Mouse (Mus musculus): Measurements from ENCODE around the gene Rangrf. TPM values are rescaled to one million over a fixed set of nuclear protein-coding genes. Genes with fewer than 3 reads are reported as not detected.
"Not testable (repeated sequence)": the region's sequence is repeated elsewhere in the genome, so short reads cannot be mapped to it uniquely, and the experiment has no call there.

Gene Rangrf
- total RNA-seq, 1 experiment from 2014 or later: 39.4 TPM

DNA sequence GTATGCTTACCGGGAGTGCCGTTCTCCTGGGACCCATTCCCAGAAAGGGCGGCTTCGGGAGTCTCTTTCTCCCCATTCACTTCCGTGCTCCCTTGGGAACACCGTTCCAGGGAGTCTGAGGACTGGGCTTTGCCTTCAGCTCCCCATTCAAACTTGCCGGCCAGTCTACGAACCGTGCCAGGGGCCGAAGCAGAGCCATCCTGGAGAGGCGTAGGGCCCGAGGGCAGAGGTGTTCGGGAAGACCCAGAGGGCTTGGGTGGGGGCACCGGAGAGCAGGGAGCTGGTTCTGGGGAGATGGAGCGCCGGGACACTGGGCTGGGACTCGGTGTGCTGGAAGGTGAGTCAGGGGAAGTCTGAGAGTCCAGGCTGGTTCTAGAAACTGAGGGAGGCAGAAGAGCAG lies 20.6 kb downstream of the Rangrf start:
- ATAC-seq (replicated peaks; ENCODE audit: low read depth, poor library complexity, severe bottlenecking): peak; percentile 19; the same call in 1 of the 2 replicates

DNA sequence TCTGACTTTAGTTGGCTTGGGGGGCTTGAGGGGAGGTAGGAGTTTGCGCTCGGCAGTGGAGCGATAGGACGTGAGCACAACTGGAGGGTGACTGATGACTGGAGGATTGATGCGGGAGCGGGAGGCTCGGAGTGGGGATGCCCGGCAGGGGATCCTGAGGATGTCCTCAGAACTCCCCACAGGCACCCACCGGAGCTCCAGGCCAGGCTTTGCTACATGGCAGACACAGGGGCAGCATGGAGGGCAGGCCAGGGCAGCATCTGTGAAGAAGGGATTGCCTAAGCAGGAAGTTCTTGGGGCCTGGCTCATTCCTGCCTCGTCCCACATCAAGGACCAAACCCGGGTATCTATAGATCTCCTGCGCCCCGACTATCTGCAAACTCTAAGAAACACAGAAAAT lies 21.1 kb downstream of the Rangrf start:
- ATAC-seq (replicated peaks; ENCODE audit: low read depth, poor library complexity, severe bottlenecking): no peak

DNA sequence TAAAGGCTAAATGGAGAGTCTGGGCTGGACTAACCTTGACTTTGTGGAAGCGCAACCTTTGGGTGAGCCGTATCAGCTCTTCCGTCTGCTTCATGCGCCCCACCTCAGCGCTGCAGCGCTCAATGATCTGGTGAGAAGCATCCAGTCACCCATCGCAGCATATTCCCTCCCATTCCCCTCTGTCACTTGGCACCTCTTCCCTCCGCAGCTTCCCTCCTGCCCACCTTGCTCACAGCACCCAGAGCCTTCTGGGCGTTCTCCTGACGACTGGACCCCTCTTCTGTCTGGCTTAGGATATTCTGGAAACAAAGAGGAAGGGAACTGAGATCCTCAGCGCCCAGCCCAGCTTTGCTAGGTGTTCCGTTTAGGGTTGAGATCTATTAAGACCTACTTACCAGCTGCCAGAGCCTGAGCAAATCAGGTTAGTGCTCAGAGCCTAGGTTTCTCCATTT lies 27.4 kb downstream of the Rangrf start:
- ATAC-seq (replicated peaks; ENCODE audit: low read depth, poor library complexity, severe bottlenecking): no peak

DNA sequence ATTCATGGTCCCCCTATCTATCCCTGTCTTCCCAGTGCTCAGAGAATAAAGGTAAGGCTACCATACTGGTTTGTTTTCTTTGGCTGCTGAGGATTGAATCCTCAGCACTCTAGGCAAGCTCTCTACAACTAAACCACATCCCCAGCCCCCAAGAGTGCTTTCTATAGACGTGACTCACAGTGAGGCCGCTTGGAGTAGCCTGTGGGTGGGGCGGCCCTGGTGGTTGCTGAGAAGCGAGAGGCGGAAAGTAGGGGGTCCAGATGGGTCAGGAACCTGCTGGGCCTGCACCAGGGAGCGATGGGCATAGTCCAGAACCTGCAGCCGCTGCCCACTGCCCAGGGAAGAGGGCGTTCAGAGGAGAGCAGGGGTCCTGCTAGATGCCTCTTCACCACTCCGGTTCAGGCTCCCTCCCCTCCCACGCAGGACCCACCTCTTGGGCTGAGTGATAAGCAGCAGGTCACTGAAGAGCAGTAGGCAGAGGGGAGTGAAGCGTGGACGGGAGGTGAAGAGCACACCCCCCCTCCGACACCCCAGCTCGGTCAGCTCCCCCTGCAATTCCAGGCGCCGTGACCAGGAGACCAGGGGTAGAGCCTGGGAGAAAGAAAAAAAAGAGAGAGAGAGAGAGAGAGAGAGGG lies 28.1 kb downstream of the Rangrf start:
- ATAC-seq (replicated peaks; ENCODE audit: low read depth, poor library complexity, severe bottlenecking): no peak

DNA sequence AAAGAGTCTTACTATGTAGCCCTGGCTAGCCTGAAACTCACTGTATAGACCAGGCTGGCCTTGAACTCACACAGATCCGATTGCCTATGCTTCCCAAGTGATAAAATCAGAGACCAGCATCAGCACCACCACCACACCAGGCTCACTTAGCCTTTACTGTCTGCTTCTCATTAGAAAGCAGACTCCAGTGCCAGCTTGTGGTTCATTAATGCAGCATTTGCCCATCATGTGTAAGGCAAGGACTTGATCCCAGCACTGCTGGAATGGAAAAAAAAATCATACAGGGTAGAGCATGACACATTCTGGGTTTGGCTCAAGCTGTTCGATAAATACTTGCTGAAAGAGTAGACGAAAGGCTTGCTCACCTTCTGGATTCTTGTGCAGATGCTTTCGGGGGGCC lies 29.0 kb downstream of the Rangrf start:
- ATAC-seq (replicated peaks; ENCODE audit: low read depth, poor library complexity, severe bottlenecking): no peak

DNA sequence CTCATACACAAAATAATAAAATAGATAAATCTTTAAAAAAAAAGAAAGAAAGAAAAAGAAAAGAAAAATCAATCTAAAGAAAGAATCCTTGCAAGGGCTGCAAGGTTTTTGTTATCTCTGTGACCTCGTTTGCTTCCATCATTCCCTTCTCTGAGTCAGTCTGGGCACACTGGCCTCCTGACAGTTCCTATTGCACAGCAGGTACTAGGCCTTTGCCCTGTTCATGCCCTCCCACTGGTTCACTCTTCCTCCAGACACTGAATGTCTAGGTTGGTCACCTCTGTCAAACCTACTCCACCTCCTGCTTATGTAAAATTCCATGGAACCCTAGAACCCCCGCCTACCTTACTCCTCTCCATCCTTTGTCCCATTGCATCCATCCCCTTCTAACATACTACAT lies 29.7 kb downstream of the Rangrf start:
- ATAC-seq (replicated peaks; ENCODE audit: low read depth, poor library complexity, severe bottlenecking): no peak

DNA sequence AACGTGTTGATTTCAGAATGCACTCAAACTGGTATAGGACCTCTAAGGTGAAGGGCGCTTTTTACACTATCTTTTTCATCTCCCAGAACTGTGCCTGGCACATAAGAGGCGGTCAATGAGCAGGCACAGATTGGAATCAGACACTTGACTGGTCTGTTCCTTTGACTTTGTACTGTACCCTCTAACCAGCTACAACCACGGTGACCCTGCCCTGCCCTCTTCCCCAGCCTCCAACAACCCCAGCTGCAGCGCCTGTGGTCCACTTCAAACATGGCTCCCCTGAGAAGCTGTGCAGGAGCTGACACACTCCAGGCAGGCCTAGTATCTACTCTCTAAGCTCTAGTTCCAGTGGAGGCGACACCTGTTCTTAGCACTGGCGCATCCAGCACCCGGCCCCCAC lies 32.3 kb downstream of the Rangrf start:
- no peak for ATAC-seq (replicated peaks; ENCODE audit: low read depth, poor library complexity, severe bottlenecking)

DNA sequence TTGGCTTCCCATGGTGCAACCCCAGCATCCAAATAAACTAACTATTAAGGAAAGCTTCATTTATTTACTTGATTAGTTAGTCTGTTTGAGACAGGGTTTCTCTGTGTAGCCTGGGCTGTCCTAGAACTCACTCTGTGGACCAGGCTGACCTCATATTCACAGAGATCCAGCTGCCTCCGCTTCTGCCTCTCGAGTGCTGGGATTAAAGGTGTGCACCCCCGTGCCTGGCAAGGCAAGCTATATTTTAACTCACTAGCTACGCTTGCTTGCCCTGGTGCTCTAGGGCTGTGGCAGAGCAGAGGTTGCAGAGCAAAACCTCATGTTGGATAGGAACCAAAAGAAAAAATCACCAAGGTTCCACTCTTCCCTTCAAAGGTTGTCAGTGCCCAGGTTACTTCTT lies 34.5 kb downstream of the Rangrf start:
- ATAC-seq (replicated peaks; ENCODE audit: low read depth, poor library complexity, severe bottlenecking): no peak

DNA sequence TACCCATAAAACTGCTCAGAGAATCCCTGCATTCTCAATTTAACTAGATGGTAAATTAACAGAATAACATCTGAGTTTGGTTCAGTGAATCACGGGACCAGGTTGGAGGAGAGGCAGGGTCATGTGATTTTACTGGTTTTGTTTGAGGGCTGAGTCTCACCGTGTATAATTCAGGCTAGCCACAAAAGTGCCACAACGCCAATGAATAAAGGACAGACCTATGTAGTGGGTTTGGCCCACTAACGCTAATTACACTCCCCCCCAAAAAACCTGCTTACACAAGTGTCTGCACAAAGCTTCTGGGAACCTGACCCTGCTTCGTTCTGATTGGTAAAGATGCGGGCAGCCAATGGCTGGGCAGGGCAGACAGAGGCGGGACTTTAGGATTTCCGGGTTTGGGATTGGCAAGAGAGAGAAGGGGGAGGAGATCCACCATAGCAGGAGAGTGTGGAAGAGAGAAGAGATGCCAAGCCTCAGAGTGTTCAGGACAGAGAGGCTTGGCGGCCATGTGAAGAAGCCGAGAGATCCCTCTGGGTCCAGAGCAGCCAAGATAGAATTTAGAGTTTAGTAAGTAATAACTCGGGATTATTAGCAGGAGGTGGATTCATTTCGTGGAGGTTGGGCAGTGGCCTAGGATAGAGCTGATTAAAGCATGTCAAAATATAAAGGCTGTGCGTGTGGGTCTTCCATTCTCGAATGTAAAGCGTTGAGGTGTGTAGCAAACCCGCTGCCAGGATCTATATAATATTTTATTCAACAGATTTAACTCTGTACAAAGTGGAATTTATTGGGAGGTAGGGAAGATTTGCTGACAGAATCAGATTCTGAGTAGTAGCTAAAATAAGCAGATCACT lies 35.3 kb downstream of the Rangrf start:
- peak; percentile 99 for ATAC-seq (replicated peaks; ENCODE audit: low read depth, poor library complexity, severe bottlenecking)

DNA sequence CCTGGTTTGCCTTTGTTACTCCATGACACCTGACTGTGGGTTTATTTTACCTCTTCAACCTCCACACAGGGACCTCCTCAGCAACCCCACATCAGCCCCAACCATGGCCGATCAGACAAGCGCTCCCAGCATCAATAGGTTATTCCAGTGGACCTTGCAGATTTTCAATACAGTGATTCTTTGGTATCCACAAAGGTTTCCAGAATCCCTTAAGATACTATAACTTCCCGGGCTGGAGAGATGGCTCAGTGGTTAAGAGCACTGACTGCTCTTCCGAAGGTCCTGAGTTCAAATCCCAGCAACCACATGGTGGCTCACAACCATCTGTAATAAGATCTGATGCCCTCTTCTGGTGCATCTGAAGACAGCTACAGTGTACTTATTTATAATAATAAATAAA lies 38.0 kb downstream of the Rangrf start:
- not testable (repeated sequence) for ATAC-seq (replicated peaks; ENCODE audit: low read depth, poor library complexity, severe bottlenecking)

DNA sequence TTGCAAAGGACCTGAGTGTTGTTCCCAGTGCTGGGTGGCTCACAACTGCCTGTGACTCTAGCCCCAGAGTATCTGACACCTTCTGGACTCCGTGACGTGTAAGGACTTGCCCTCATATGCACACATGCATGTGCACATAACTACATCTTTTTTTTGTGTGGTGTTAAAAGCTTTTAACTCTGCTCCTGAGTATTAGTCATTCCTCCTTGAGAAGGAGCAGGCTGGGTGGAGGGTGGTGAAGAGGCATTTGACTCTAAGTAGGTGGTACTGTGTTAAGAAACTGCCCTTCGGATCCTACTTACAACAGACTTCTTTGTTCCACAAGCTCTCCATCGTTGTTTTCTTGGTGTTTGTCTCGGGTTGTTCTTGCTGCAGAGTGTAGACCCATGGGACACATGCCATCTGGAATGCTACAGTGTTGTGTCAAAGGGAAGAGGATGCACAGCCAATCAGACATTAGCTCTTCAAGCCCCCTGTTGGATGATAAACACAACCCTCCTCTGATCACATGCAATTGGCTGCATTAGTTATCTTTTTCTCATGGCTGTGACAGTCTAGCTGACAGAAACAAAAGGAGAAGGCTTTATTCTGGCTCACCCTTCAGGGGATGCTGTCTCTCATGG lies 41.0 kb downstream of the Rangrf start:
- ATAC-seq (replicated peaks; ENCODE audit: low read depth, poor library complexity, severe bottlenecking): no peak

DNA sequence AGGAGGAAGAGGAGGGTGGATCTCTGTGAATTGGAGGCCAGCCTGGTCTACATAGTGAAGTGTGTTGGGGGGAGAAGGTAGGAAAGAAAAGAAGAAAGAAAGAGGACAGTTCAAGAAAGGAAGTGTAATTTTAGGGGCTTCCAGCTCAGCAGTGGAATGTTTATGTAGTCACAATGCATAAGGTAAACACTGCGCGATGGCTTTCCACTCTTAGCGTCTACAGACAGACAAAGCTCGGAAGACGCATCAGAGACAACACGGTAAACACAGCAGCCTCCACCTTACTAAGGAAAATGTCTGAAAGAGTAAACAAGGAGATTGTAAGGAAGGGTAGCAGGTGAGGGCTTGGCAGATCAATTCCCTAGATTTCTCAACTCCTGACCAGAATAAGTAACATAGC lies 45.0 kb downstream of the Rangrf start:
- ATAC-seq (replicated peaks; ENCODE audit: low read depth, poor library complexity, severe bottlenecking): no peak

DNA sequence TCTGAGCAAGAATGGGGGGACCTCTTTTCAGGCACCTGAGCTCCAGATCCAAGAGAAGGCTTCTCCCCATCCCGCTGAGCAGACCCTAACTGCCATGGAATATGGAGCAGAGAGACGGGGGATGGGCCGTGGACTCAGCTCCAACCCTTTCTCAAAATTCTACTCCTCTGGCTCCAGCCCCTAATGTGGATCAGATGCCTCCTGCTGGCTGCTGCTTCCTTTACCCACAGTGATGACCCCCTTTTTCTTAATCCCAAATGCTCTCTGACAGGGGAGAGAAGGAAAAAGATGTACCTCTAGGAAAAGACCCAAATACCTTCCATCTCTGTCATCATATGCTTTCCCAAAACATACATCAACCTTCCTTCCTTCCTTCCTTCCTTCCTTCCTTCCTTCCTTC lies 48.0 kb downstream of the Rangrf start, which contains the start of gene Odf4:
Odf4 (minus strand) TSS at position 101 of the 400 bp plus-strand sequence.
- no peak for ATAC-seq (replicated peaks; ENCODE audit: low read depth, poor library complexity, severe bottlenecking)

DNA sequence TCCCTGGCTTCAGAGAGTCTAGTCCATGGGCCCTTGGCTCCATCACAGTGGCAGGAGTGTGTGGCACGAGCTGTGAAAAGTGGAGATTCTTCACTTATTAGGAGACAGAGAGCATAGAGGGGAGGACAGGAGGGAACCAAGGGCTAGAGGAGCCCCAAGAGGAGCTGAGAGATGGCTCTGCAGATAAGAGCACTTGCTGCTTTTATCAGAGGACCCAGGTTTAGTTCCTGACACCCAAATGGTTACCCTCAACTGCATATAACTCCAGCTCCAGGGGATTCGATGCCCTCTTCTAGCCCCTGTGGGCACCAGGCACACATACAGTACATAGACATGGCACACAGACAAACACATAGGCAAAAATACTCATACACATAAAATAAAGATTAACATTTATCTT lies 50.2 kb downstream of the Rangrf start:
- ATAC-seq (replicated peaks; ENCODE audit: low read depth, poor library complexity, severe bottlenecking): no peak

DNA sequence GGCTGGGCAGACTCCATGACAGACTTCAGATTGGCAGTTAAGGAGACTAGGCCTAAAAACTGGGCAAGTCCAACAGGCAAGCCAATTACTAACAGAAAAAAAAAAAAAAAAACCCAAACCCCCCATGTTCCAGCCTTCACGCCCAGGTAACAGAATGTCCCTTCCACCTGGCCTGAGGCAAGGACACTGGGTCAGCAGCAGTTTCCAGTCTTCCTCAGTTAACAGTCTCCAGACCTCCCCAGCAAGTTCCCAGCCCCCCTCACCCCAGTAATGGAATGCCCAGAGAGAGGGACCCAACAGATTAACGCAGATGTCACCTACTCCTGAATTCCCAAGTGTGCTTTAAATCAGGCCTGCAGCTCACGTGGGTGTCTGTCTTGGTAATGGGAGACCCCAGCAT lies 51.8 kb downstream of the Rangrf start:
- ATAC-seq (replicated peaks; ENCODE audit: low read depth, poor library complexity, severe bottlenecking): no peak

Other genes starting within 250 kb of the Rangrf start
- 36.8 and 38.4 TPM in 2 replicates for gene Ndel1, start 103.3 kb downstream of the Rangrf start, total RNA-seq (2017)
- gene Rnf222, start 86.6 kb downstream of the Rangrf start, total RNA-seq (2017): 0.23 TPM in 1 of 2 replicates, not detected in the other
- 5,501 and 6,055 TPM in 2 replicates for gene Rpl26, start 73.6 kb downstream of the Rangrf start, total RNA-seq (2017)
- not detected in 2 replicates for gene Odf4, start 48.1 kb downstream of the Rangrf start, total RNA-seq (2017)
- 0.14 and 1.1 TPM in 2 replicates for gene Arhgef15, start 17.7 kb downstream of the Rangrf start, total RNA-seq (2017)
- gene Slc25a35, start 7.1 kb downstream of the Rangrf start, total RNA-seq (2017): 1.4 and 2.1 TPM in 2 replicates
- 50.5 and 57.2 TPM in 2 replicates for gene Pfas, start 33.3 kb upstream of the Rangrf start, total RNA-seq (2017)
- 18.0 and 30.8 TPM in 2 replicates for gene Ctc1, start 40.7 kb upstream of the Rangrf start, total RNA-seq (2017)
- gene Aurkb, start 70.5 kb upstream of the Rangrf start, total RNA-seq (2017): 89.5 and 121 TPM in 2 replicates
- 4.5 and 5.4 TPM in 2 replicates for gene Borcs6, start 84.5 kb upstream of the Rangrf start, total RNA-seq (2017)
- 23.2 and 26.3 TPM in 2 replicates for gene Tmem107, start 95.6 kb upstream of the Rangrf start, total RNA-seq (2017)
- gene Vamp2, start 113.3 kb upstream of the Rangrf start, total RNA-seq (2017): 7.1 and 10.0 TPM in 2 replicates
- 9.3 and 16.9 TPM in 2 replicates for gene Per1, start 120.0 kb upstream of the Rangrf start, total RNA-seq (2017)
- not detected in 2 replicates for gene Hes7, start 145.2 kb upstream of the Rangrf start, total RNA-seq (2017)
- gene 9130213A22Rik, start 147.4 kb upstream of the Rangrf start, total RNA-seq (2017): not detected in 2 replicates
- 6.9 TPM in 1 of 2 replicates, not detected in the other for gene Aloxe3, start 150.7 kb upstream of the Rangrf start, total RNA-seq (2017)
- gene Alox12b, start 181.8 kb upstream of the Rangrf start, total RNA-seq (2017): not detected in 2 replicates
- gene Alox8, start 222.7 kb upstream of the Rangrf start, total RNA-seq (2017): not detected in 2 replicates